Mouse (Mus musculus): ENCODE data around the gene Grid2ip. TPM values are rescaled to one million over a fixed set of nuclear protein-coding genes. Genes with fewer than 3 reads are reported as not detected.
A peak's percentile ranks its signal among the peaks of the same experiment; 100 is the strongest.

The Grid2ip gene
- under 1 TPM in 1 of 2 experiments, not detected in 1; 0.27 TPM for total RNA-seq (2021)
- long read RNA-seq, experiment 1 = 0 reads
- long read RNA-seq, experiment 2 = 0 reads

DNA sequence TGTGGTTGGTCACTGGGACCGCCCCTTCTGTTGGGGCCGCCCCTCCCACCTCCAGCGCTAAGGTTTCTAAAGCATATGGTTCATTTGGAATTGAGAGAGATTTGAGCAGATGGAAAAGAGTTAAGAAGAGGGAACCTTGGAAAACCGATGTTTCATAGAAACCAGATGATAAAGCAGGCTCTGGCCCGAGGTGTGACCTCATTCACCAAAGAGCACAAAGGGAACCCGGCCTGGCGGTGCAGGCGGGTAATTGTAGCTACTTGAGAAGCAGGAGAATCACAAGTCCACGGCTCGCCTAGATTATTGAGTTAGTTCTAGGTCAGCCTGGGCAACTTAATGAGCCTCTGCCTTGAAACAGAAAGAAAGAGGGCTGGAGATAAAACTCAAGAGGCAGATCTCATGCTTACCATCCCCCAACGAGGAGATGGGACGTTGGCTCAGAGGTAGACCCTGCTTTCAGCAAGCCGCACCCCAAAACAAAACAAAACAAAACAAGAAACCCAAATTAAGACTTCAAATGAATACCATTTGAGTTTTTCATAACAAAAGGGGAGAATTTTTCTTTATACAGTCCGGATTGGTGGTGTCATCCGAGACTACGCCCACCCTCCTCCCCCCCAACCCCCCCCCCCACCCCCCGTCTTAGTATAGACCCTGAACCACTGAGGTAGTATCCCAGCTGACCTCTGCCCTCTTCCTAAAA, at the start of gene Grid2ip:
TSS of gene Grid2ip (plus strand) at position 653 of the 703 bp plus-strand sequence.
- no peak for DNase-seq (ENCODE audit: low spot score in 2 of 2)

- no peak for DNase-seq (ENCODE audit: low spot score in 2 of 2)
These were observed 48.3 kb upstream of the Grid2ip start for GRCm38 (mm10) chr5:143308825-143309224.

GRCm38 (mm10) chr5:143309916-143310315, 47.2 kb upstream of the Grid2ip start:
- DNase-seq (ENCODE audit: low spot score in 2 of 2) = no peak

GRCm38 (mm10) chr5:143311886-143312285, 45.3 kb upstream of the Grid2ip start:
- peak in 1 of 2 experiments; percentile 73 for DNase-seq (ENCODE audit: low spot score in 2 of 2)

DNA sequence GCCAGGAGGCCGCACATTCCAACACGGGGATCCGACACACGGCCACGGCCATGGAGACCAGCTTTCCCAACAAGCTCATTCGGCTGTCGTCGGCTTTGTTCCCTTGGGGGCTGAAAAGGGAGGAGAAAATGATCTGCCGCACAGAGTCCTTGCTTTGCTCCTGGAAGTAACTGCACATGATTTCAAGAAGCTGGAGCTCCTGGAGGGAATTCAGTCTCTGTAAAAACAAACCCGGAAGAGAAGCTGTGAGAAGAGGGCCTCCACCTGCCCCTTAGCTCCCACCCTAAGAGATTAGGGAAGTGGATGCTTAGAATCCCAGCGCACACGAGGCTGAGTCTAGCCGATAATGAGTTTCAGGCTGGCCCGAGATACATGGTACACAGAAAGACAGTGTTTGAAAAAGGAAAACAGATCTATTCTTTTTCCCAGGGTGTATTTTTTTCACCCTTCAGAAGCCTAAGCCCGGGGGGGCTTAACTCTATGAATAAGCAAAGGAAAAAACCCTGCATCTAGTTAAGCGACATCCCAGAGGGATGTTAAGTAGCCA, 42.9 kb upstream of the Grid2ip start:
- no peak for DNase-seq (ENCODE audit: low spot score in 2 of 2)

- DNase-seq (ENCODE audit: low spot score in 2 of 2) = peak; percentile 92
These were observed 42.2 kb upstream of the Grid2ip start, which contains the start of gene E130309D02Rik for GRCm38 (mm10) chr5:143314730-143315513. Gene E130309D02Rik, minus strand, starts transcription at chr5:143315360.

- no peak for DNase-seq (ENCODE audit: low spot score in 2 of 2)
These were observed 41.6 kb upstream of the Grid2ip start for GRCm38 (mm10) chr5:143315514-143315888.

- DNase-seq (ENCODE audit: low spot score in 2 of 2) = no peak
These were observed 40.4 kb upstream of the Grid2ip start for GRCm38 (mm10) chr5:143316605-143317287.

GRCm38 (mm10) chr5:143317288-143317610, 39.9 kb upstream of the Grid2ip start:
- DNase-seq (ENCODE audit: low spot score in 2 of 2) = no peak

DNA sequence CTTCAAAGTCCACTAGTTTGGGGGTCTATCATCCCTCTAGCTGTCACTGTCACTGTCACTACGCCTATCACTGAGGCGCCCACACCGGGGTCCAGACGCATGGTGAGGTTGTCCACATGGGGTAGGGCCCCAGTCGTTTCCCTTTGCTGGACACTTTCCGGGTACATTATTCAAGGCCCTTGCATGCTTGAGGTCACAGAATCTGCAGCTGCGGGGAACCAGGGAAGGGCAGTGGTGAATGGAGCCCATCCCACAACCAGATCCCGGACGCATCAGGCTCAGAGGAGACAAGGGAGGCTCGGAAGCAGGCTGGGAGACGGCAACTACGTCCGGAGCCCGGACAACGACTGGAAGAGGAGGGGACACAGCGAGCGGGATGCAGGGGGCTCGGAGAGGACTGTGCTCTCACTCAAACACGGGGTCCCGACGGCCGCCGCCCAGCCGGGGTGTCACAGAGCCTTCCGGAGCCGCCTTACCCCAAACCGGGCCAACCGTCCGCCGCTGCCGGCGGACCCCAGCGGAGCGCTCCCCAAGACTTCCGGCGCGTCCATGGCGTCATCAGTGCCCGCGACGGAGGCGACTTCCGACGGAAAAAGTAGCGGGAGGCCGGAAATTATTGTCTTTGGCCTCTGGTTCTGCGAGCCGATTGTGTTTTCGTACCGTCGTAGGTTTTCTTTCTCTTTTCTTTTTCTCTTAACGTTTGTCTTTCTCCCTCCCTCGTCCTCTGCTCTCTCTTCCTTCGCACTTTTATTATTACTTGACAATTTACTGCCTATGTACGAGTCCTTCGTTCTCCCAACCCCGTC, 28.2 kb upstream of the Grid2ip start, which contains the start of gene Zdhhc4:
TSS of gene Zdhhc4 (minus strand) at position 567 of the 806 bp plus-strand sequence.
- DNase-seq (ENCODE audit: low spot score in 2 of 2) = peak; percentile 87 to 93

DNA sequence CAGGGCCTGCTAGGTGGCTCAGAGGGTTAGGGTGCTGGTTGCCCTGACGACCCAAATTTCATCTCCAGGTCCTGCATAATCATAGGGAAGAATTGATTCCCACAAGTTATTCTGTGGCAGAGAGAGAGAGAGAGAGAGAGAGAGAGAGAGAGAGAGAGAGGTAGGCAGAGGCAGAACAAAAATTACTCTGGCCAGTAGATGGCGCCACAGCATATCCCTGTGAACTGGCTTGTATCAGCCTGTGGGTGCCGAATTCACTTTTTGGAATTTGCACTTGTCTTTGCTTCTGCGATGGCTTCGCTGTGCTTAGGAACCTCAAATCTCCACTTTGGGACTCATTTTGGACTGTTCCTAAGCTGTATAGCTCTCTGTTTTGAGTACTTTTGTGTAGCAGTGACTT, 23.3 kb upstream of the Grid2ip start:
- peak; percentile 55 to 74 for DNase-seq (ENCODE audit: low spot score in 2 of 2)

- DNase-seq (ENCODE audit: low spot score in 2 of 2) = no peak
These were observed 22.6 kb upstream of the Grid2ip start for GRCm38 (mm10) chr5:143334418-143335088.

GRCm38 (mm10) chr5:143335089-143335460, 22.1 kb upstream of the Grid2ip start:
- DNase-seq (ENCODE audit: low spot score in 2 of 2) = no peak

DNA sequence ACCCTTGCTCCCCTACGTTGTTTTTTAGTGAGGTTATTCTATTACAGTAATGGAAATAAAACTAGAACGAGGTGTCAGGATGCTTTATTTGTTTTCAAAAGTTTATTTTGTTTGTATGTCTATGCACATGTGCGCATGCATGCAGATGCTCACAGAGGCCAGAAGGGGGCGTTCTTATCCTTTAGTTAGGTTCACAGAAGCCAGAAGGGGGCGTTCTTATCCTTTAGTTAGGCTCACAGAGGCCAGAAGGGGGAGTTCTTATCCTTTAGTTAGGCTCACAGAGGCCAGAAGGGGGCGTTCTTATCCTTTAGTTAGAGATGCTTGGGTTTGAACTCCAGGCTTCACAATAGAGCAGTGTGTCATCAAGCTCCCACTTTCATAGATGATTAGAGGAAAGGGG, 20.6 kb upstream of the Grid2ip start:
- DNase-seq (ENCODE audit: low spot score in 2 of 2) = no peak

GRCm38 (mm10) chr5:143339603-143340002, 17.5 kb upstream of the Grid2ip start:
- DNase-seq (ENCODE audit: low spot score in 2 of 2) = no peak

DNA sequence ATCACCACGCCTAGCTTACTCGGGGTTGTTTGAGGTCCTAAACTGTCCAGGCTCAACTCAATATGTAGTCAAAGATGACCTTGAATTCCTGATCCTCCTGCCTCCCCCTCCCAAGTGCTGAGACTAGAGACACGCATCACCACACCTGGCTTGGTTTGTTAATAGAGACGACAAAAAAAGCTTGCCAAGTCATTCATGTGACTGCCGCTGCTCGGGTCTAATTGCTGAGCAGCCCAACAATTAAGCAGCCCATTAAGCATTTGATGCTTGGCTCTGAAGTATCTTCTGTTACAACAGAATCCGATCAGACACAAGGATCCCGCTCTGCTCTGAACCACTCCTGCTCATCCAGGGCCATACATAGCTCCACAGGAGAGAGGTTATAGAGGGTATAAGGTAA, 10.8 kb upstream of the Grid2ip start:
- no peak for DNase-seq (ENCODE audit: low spot score in 2 of 2)

- DNase-seq (ENCODE audit: low spot score in 2 of 2) = no peak
These were observed 1.1 kb upstream of the Grid2ip start for GRCm38 (mm10) chr5:143356017-143356416.

DNA sequence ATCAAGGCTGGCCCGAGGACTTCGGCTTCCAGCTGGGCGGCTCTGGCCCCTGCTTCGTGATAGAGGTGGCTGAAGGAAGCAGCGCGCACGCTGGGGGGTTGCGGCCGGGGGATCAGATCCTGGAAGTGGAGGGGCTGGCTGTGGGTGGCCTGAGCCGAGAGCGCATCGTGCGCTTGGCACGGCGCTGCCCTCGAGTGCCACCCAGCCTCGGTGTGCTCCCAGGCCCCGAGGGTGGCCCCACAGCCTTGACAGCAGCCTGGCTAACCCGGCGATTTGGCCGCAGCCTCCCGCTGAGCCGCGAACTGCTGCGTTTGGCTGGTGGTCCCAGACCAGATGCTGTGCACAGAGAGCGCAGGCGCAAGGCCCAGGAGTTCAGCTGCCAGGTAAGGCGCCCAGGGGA, 426 bp downstream of the Grid2ip start:
- no peak for DNase-seq (ENCODE audit: low spot score in 2 of 2)

- DNase-seq (ENCODE audit: low spot score in 2 of 2) = no peak
These were observed 2.1 kb downstream of the Grid2ip start for GRCm38 (mm10) chr5:143359263-143359662.

DNA sequence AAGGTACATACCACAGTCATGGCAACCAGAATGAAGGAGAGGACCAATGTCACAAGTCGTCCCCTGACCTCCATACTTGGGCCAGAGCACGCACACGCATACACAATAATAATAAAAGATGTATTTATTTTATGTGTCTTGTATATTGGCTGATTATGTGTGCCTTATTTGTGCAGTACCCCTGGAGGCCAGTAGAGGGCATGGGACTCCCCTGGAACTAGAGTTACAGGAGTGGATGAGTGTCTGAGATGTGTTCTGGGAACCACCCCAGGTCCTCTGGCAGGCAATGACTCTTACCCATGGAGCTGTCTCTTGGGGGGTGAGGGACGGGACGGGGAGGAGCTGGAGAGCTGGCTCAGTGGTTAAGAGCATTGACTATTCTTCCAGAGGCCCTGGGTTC, 2.9 kb downstream of the Grid2ip start:
- DNase-seq (ENCODE audit: low spot score in 2 of 2) = no peak
